Mouse (Mus musculus) neural tube, embryonic 10.5 days (tissue): ENCODE results near the gene Styx.

Experiments
- DNase-seq: peaks from one replicate; pipeline ENCODE4 v3.0.0-alpha.2; 2017; ENCODE audit warnings: low spot score; ENCODE audit errors: extremely low spot score

The Styx gene

GRCm38 (mm10) chr14:45438931-45439275 is 88.0 kb downstream of the Styx start:
- DNase-seq = no peak

- DNase-seq = no peak
Observed at GRCm38 (mm10) chr14:45439387-45439786, 88.5 kb downstream of the Styx start.

- no peak for DNase-seq
Observed at GRCm38 (mm10) chr14:45441291-45441690, 90.4 kb downstream of the Styx start.

- DNase-seq = no peak
Observed at GRCm38 (mm10) chr14:45442781-45443560, 92.1 kb downstream of the Styx start.

- DNase-seq = no peak
Observed at GRCm38 (mm10) chr14:45444870-45445269, 94.0 kb downstream of the Styx start.

GRCm38 (mm10) chr14:45445445-45445844 is 94.6 kb downstream of the Styx start:
- DNase-seq = no peak

GRCm38 (mm10) chr14:45446777-45447176 is 95.9 kb downstream of the Styx start:
- no peak for DNase-seq

GRCm38 (mm10) chr14:45451090-45451489 is 100.2 kb downstream of the Styx start:
- DNase-seq = no peak

GRCm38 (mm10) chr14:45452148-45452547 is 101.3 kb downstream of the Styx start:
- DNase-seq = no peak

GRCm38 (mm10) chr14:45452861-45453512 is 102.1 kb downstream of the Styx start:
- no peak for DNase-seq

- no peak for DNase-seq
Observed at GRCm38 (mm10) chr14:45453538-45454233, 102.8 kb downstream of the Styx start.

GRCm38 (mm10) chr14:45455651-45456501 is 105.0 kb downstream of the Styx start:
- DNase-seq = no peak

GRCm38 (mm10) chr14:45456502-45456846 is 105.6 kb downstream of the Styx start:
- no peak for DNase-seq

GRCm38 (mm10) chr14:45457003-45457402 is 106.1 kb downstream of the Styx start:
- DNase-seq = no peak

- DNase-seq = no peak
Observed at GRCm38 (mm10) chr14:45459877-45460276, 109.0 kb downstream of the Styx start.

- no peak for DNase-seq
Observed at GRCm38 (mm10) chr14:45460491-45460890, 109.6 kb downstream of the Styx start.

- no peak for DNase-seq
Observed at GRCm38 (mm10) chr14:45461945-45462344, 111.1 kb downstream of the Styx start.

- peak; percentile 50 for DNase-seq
Observed at GRCm38 (mm10) chr14:45462374-45462773, 111.5 kb downstream of the Styx start.

- DNase-seq = no peak
Observed at GRCm38 (mm10) chr14:45462875-45463475, 112.1 kb downstream of the Styx start.

GRCm38 (mm10) chr14:45463599-45463998 is 112.7 kb downstream of the Styx start:
- peak; percentile 47 for DNase-seq
